Mouse (Mus musculus): Measurements from ENCODE around the gene Slc25a25. TPM values are rescaled to one million over a fixed set of nuclear protein-coding genes. Genes with fewer than 3 reads are reported as not detected.
"Not testable (repeated sequence)": the region's sequence is repeated elsewhere in the genome, so short reads cannot be mapped to it uniquely, and the experiment has no call there.

The Slc25a25 gene
- polyA plus RNA-seq, 1 experiment from 2014 or later, result 21.9 TPM

GRCm38 (mm10) chr2:32488679-32489078, 37.4 kb upstream of the Slc25a25 start:
- no peak overlapping the region for H3K27ac ChIP-seq (ENCODE audit: low read length)
- 2% methylated on average over 5 of the region's 5 CpGs for WGBS
- no peaks in the 10 kb centered on the region for H3K27me3 ChIP-seq (ENCODE audit: insufficient read depth, low read length)
- H3K36me3 ChIP-seq (ENCODE audit: insufficient read depth, low read length), result no peaks in the 10 kb centered on the region
- ATAC-seq (ENCODE audit: low FRiP score, low TSS enrichment), result 0 out of 2 replicates have a peak, but pooled peaks have one; percentile 32
- no peaks in the 10 kb centered on the region for H3K9me3 ChIP-seq (ENCODE audit: low read length)
- H3K9ac ChIP-seq (replicated peaks; ENCODE audit: low read length), result no peak overlapping the region
- no peaks in the 10 kb centered on the region for H3K4me1 ChIP-seq (ENCODE audit: insufficient read depth, low read length)
- no peak overlapping the region for H3K4me3 ChIP-seq (ENCODE audit: low read length)
- H3K4me2 ChIP-seq (replicated peaks; ENCODE audit: low read depth, low read length), result no peak overlapping the region

- Histone ChIP-seq H3K27me3 (ENCODE audit: insufficient read depth, low read length) (no peaks in the 10 kb centered on the region), H3K36me3 (ENCODE audit: insufficient read depth, low read length) (no peaks in the 10 kb centered on the region), H3K4me3 (ENCODE audit: low read length) (no peak overlapping the region), H3K4me1 (ENCODE audit: insufficient read depth, low read length) (no peaks in the 10 kb centered on the region), H3K9me3 (ENCODE audit: low read length) (no peaks in the 10 kb centered on the region), H3K27ac (ENCODE audit: low read length) (no peak overlapping the region), H3K9ac (replicated peaks; ENCODE audit: low read length) (no peak overlapping the region), H3K4me2 (replicated peaks; ENCODE audit: low read depth, low read length) (no peak overlapping the region)
- peak; percentile 43; the same call in 1 of the 2 replicates for ATAC-seq (ENCODE audit: low FRiP score, low TSS enrichment)
- 3% methylated on average over 6 of the region's 6 CpGs for WGBS
Observed at GRCm38 (mm10) chr2:32487124-32487623, 35.9 kb upstream of the Slc25a25 start.

- Histone ChIP-seq H3K4me3 (ENCODE audit: low read length) (no peak overlapping the region), H3K4me1 (ENCODE audit: insufficient read depth, low read length) (no peaks in the 10 kb centered on the region), H3K9me3 (ENCODE audit: low read length) (no peaks in the 10 kb centered on the region), H3K27me3 (ENCODE audit: insufficient read depth, low read length) (no peaks in the 10 kb centered on the region), H3K36me3 (ENCODE audit: insufficient read depth, low read length) (no peaks in the 10 kb centered on the region), H3K4me2 (replicated peaks; ENCODE audit: low read depth, low read length) (no peak overlapping the region), H3K9ac (replicated peaks; ENCODE audit: low read length) (no peak overlapping the region), H3K27ac (ENCODE audit: low read length) (no peak overlapping the region)
- whole genome bisulfite sequencing, result 94% methylated on average over 9 of the region's 9 CpGs
- ATAC-seq (ENCODE audit: low FRiP score, low TSS enrichment), result no peak
Observed at GRCm38 (mm10) chr2:32486155-32486554, 34.9 kb upstream of the Slc25a25 start.

- Histone ChIP-seq H3K9me3 (ENCODE audit: low read length) (no peaks in the 10 kb centered on the region), H3K9ac (replicated peaks; ENCODE audit: low read length) (no peak overlapping the region; the same call in 1 of the 2 replicates), H3K27me3 (ENCODE audit: insufficient read depth, low read length) (no peaks in the 10 kb centered on the region), H3K4me3 (ENCODE audit: low read length) (no peak overlapping the region), H3K27ac (ENCODE audit: low read length) (no peak overlapping the region), H3K4me2 (replicated peaks; ENCODE audit: low read depth, low read length) (no peak overlapping the region), H3K4me1 (ENCODE audit: insufficient read depth, low read length) (no peaks in the 10 kb centered on the region), H3K36me3 (ENCODE audit: insufficient read depth, low read length) (no peaks in the 10 kb centered on the region)
- WGBS, result 82% methylated on average over 4 of the region's 4 CpGs
- ATAC-seq (ENCODE audit: low FRiP score, low TSS enrichment), result no peak
Observed at GRCm38 (mm10) chr2:32485751-32486150, 34.5 kb upstream of the Slc25a25 start.

- no peak overlapping the region for H3K4me3 ChIP-seq (ENCODE audit: low read length)
- no peak overlapping the region; the same call in 1 of the 2 replicates for H3K9ac ChIP-seq (replicated peaks; ENCODE audit: low read length)
- WGBS, result 64% methylated on average over 6 of the region's 6 CpGs
- no peaks in the 10 kb centered on the region for H3K4me1 ChIP-seq (ENCODE audit: insufficient read depth, low read length)
- no peak overlapping the region for H3K4me2 ChIP-seq (replicated peaks; ENCODE audit: low read depth, low read length)
- no peaks in the 10 kb centered on the region for H3K9me3 ChIP-seq (ENCODE audit: low read length)
- ATAC-seq (ENCODE audit: low FRiP score, low TSS enrichment), result no peak
- H3K27ac ChIP-seq (ENCODE audit: low read length), result 0 out of 2 replicates have a peak overlapping the region, but pooled peaks have one; percentile 3
- H3K27me3 ChIP-seq (ENCODE audit: insufficient read depth, low read length), result no peaks in the 10 kb centered on the region
- no peaks in the 10 kb centered on the region for H3K36me3 ChIP-seq (ENCODE audit: insufficient read depth, low read length)
Observed at GRCm38 (mm10) chr2:32484933-32485332, 33.7 kb upstream of the Slc25a25 start.

GRCm38 (mm10) chr2:32483179-32483875, 32.1 kb upstream of the Slc25a25 start:
- Histone ChIP-seq H3K27ac (ENCODE audit: low read length) (no peak overlapping the region), H3K4me3 (ENCODE audit: low read length) (no peak overlapping the region), H3K9me3 (ENCODE audit: low read length) (no peaks in the 10 kb centered on the region), H3K4me1 (ENCODE audit: insufficient read depth, low read length) (no peaks in the 10 kb centered on the region), H3K4me2 (replicated peaks; ENCODE audit: low read depth, low read length) (no peak overlapping the region), H3K27me3 (ENCODE audit: insufficient read depth, low read length) (no peaks in the 10 kb centered on the region), H3K36me3 (ENCODE audit: insufficient read depth, low read length) (no peaks in the 10 kb centered on the region), H3K9ac (replicated peaks; ENCODE audit: low read length) (no peak overlapping the region)
- ATAC-seq (ENCODE audit: low FRiP score, low TSS enrichment), result no peak
- 76% methylated on average over 9 of the region's 9 CpGs for WGBS

- no peaks in the 10 kb centered on the region for H3K36me3 ChIP-seq (ENCODE audit: insufficient read depth, low read length)
- no peaks in the 10 kb centered on the region for H3K9me3 ChIP-seq (ENCODE audit: low read length)
- WGBS, result 84% methylated on average over 8 of the region's 8 CpGs
- no peak overlapping the region for H3K4me3 ChIP-seq (ENCODE audit: low read length)
- ATAC-seq (ENCODE audit: low FRiP score, low TSS enrichment), result no peak
- no peak overlapping the region for H3K27ac ChIP-seq (ENCODE audit: low read length)
- H3K4me2 ChIP-seq (replicated peaks; ENCODE audit: low read depth, low read length), result no peak overlapping the region
- no peak overlapping the region for H3K9ac ChIP-seq (replicated peaks; ENCODE audit: low read length)
- no peaks in the 10 kb centered on the region for H3K27me3 ChIP-seq (ENCODE audit: insufficient read depth, low read length)
- H3K4me1 ChIP-seq (ENCODE audit: insufficient read depth, low read length), result no peaks in the 10 kb centered on the region
Observed at GRCm38 (mm10) chr2:32482351-32482750, 31.1 kb upstream of the Slc25a25 start.

GRCm38 (mm10) chr2:32475361-32475760, 24.1 kb upstream of the Slc25a25 start:
- not testable (repeated sequence) for H3K4me1 ChIP-seq (ENCODE audit: insufficient read depth, low read length); H3K36me3 ChIP-seq (ENCODE audit: insufficient read depth, low read length); ATAC-seq (ENCODE audit: low FRiP score, low TSS enrichment); H3K9me3 ChIP-seq (ENCODE audit: low read length); H3K27me3 ChIP-seq (ENCODE audit: insufficient read depth, low read length); H3K9ac ChIP-seq (replicated peaks; ENCODE audit: low read length); H3K4me3 ChIP-seq (ENCODE audit: low read length); H3K27ac ChIP-seq (ENCODE audit: low read length); H3K4me2 ChIP-seq (replicated peaks; ENCODE audit: low read depth, low read length)
- WGBS, result 90% methylated on average over 3 of the region's 9 CpGs

GRCm38 (mm10) chr2:32471681-32472061, 20.4 kb upstream of the Slc25a25 start:
- no peak overlapping the region for H3K27ac ChIP-seq (ENCODE audit: low read length)
- WGBS, result 82% methylated on average over 6 of the region's 6 CpGs

GRCm38 (mm10) chr2:32471001-32471680, 19.9 kb upstream of the Slc25a25 start:
- H3K36me3 ChIP-seq (ENCODE audit: insufficient read depth, low read length), result no peaks in the 10 kb centered on the region

More at GRCm38 (mm10) chr2:32471681-32472061, 20.4 kb upstream of the Slc25a25 start:
- no peak overlapping the region for H3K4me2 ChIP-seq (replicated peaks; ENCODE audit: low read depth, low read length)
- H3K4me3 ChIP-seq (ENCODE audit: low read length), result no peak overlapping the region
- no peaks in the 10 kb centered on the region for H3K36me3 ChIP-seq (ENCODE audit: insufficient read depth, low read length)
- H3K27me3 ChIP-seq (ENCODE audit: insufficient read depth, low read length), result no peaks in the 10 kb centered on the region
- H3K9ac ChIP-seq (replicated peaks; ENCODE audit: low read length), result no peak overlapping the region
- no peaks in the 10 kb centered on the region for H3K4me1 ChIP-seq (ENCODE audit: insufficient read depth, low read length)
- ATAC-seq (ENCODE audit: low FRiP score, low TSS enrichment), result no peak
- no peaks in the 10 kb centered on the region for H3K9me3 ChIP-seq (ENCODE audit: low read length)

More at GRCm38 (mm10) chr2:32471001-32471680, 19.9 kb upstream of the Slc25a25 start:
- no peak for ATAC-seq (ENCODE audit: low FRiP score, low TSS enrichment)
- no peak overlapping the region for H3K27ac ChIP-seq (ENCODE audit: low read length)
- no peaks in the 10 kb centered on the region for H3K4me1 ChIP-seq (ENCODE audit: insufficient read depth, low read length)
- H3K4me2 ChIP-seq (replicated peaks; ENCODE audit: low read depth, low read length), result no peak overlapping the region
- H3K9me3 ChIP-seq (ENCODE audit: low read length), result no peaks in the 10 kb centered on the region
- H3K4me3 ChIP-seq (ENCODE audit: low read length), result no peak overlapping the region
- no peak overlapping the region for H3K9ac ChIP-seq (replicated peaks; ENCODE audit: low read length)
- 75% methylated on average over 6 of the region's 6 CpGs for WGBS
- no peaks in the 10 kb centered on the region for H3K27me3 ChIP-seq (ENCODE audit: insufficient read depth, low read length)
